Mouse (Mus musculus): ENCODE measurements around the gene Mlkl. TPM values are rescaled to one million over a fixed set of nuclear protein-coding genes. Genes with fewer than 3 reads are reported as not detected.
"Not testable (repeated sequence)": the region's sequence is repeated elsewhere in the genome, so short reads cannot be mapped to it uniquely, and the experiment has no call there.

The Mlkl gene
- polyA plus RNA-seq, 1 experiment = 0.06 TPM

DNA sequence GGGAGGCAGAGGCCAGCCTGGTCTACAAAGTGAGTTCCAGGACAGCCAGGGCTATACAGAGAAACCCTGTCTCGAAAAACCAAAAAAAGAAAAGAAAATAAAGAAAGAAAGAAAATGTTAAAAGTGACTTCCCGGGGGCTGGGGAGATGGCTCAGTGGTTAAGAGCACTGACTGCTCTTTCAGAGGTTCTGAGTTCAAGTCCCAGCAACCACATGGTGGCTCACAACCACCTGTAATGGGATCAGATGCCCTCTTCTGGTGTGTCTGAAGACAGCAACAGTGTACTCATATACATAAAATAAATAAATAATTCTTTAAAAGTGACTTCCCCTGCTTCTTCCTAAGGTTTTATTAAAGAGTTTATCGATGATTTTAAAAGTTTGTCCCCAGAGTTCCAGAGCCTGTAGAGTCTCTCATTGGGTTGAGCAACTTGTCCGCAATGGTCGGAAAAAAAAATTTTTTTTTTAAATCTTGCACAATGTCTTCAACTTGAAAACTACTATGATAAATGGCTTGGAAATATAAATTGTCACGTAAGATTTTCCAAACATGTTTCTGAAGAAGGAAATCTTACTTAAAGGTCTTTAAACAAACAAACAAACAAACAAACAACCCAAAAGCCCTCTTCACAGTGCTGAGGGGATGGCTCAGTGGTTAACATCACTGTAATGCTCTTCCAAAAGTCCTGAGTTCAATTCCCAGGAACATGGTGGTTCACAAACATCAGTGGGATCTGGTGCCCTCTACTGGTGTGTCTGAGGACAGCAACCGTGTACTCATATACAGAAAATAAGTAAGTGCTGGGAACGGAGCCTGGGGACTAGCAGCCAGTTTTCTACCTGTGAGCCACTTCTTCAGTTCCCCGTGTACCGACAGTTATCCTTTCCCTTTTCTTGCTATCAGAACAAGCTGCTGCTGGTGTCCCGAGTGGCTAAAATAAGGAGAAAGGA lies 37.1 kb downstream of the Mlkl start:
- TF ChIP-seq TAL1 (IDR thresholded peaks at IDR 0.05; ENCODE audit: low read length) = no peak
- no peak for TF ChIP-seq GATA1 (IDR thresholded peaks at IDR 0.05; ENCODE audit: low read length)
- Histone ChIP-seq H3K4me1 (ENCODE audit: control insufficient read depth) (peaks cover 28% of the 10 kb centered on the region), H3K9me3 (ENCODE audit: control insufficient read depth, low read length) (no peaks in the 10 kb centered on the region), H3K4me3 (replicated peaks) (peak overlapping the region; percentile 100), H3K36me3 (ENCODE audit: control insufficient read depth) (peaks cover 24% of the 10 kb centered on the region), H3K27me3 (ENCODE audit: control insufficient read depth) (no peaks in the 10 kb centered on the region)

DNA sequence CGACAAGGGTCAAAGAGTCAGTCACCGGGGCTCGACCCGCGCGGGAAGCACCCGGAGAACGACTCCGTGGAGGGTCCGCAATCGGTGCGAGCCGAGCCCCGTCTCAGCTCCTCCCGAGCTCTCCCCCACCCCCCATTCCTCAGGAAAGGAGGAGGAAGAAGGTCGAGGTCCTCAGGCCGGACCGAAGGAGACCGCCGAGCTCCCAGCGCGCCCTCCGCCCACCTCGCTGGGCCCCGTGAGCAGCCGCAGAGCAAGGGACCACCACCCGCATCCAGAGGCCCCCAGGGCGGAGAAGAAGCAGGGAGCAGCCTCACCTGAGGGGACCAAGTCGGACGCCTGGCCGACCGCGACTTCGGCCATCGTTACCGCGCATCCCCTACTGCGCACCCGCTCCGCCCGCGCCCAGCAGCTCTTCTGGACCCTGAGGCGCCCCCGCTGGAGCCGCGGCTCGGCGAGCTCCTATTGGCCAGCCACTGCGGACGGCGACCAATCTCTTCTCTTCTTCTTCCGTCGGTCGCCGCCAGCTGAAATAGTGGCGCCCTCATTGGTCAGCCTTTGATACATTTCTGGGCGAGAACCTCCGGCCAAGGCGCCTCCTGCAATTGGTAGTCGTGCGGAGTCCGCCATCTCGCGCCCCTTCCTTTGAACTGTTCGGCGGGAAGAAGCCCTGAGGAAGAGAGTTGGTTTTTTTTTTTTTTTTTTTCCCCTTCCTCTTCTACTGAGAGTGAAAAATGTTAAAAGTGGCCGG lies 38.0 kb downstream of the Mlkl start, which contains the start of gene Rfwd3:
TSS of gene Rfwd3 (minus strand) at position 402 of the 748 bp plus-strand sequence.
- Histone ChIP-seq H3K9me3 (ENCODE audit: control insufficient read depth, low read length) (no peaks in the 10 kb centered on the region), H3K27me3 (ENCODE audit: control insufficient read depth) (no peaks in the 10 kb centered on the region), H3K4me1 (ENCODE audit: control insufficient read depth) (peaks cover 35% of the 10 kb centered on the region), H3K36me3 (ENCODE audit: control insufficient read depth) (peaks cover 32% of the 10 kb centered on the region), H3K4me3 (replicated peaks) (peak within 1 kb of the TSS; percentile 100)
- no peak for TF ChIP-seq GATA1 (IDR thresholded peaks at IDR 0.05; ENCODE audit: low read length)
- TF ChIP-seq TAL1 (IDR thresholded peaks at IDR 0.05; ENCODE audit: low read length) = no peak

DNA sequence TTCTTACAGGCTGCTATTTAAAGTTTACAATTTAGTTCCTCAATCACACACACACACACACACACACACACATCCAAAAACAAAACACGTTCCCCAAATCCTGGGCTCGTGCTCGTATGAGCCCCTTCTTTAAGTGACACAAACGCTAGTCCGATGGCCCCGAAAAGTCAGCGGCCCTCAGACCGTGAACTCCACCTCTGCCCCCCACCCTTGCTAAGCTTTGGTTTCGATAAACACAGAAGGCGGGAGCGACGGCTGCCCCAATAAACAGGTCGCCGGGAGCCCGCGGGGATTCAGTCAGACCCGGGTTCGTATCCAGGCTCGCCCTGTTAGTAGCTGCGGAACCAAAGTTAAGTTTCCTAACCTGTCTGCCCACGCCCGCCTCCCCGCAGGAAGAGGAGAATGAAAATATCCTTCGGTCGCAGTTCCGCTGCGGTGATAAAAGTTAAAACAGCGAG lies 38.6 kb downstream of the Mlkl start:
- Histone ChIP-seq H3K4me3 (replicated peaks) (peak overlapping the region; percentile 100), H3K27me3 (ENCODE audit: control insufficient read depth) (no peaks in the 10 kb centered on the region), H3K4me1 (ENCODE audit: control insufficient read depth) (peaks cover 39% of the 10 kb centered on the region), H3K36me3 (ENCODE audit: control insufficient read depth) (peaks cover 37% of the 10 kb centered on the region), H3K9me3 (ENCODE audit: control insufficient read depth, low read length) (no peaks in the 10 kb centered on the region)
- TF ChIP-seq TAL1 (IDR thresholded peaks at IDR 0.05; ENCODE audit: low read length) = no peak
- TF ChIP-seq GATA1 (IDR thresholded peaks at IDR 0.05; ENCODE audit: low read length) = no peak

DNA sequence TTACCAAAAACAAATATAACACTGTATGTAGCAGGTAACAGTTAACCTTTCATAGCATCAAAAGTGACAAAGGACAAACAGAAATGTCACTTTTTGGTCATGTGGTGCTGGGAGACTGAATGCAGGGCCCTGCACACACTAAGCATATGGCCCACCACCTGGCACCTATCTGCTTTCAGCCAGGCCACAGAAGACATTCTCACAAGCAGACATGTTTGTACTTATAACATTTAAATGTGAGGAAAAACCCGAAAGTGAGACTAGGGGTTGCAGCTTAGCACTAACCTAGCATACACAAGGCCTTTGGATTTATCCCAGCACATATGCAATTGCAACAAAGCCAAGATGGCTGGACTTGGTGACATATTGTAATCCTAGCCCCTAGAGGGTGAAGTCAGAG lies 40.0 kb downstream of the Mlkl start:
- Histone ChIP-seq H3K4me1 (ENCODE audit: control insufficient read depth) (peaks cover 44% of the 10 kb centered on the region), H3K36me3 (ENCODE audit: control insufficient read depth) (peaks cover 51% of the 10 kb centered on the region), H3K27me3 (ENCODE audit: control insufficient read depth) (no peaks in the 10 kb centered on the region), H3K4me3 (replicated peaks) (peak overlapping the region; percentile 100), H3K9me3 (ENCODE audit: control insufficient read depth, low read length) (no peaks in the 10 kb centered on the region)
- TF ChIP-seq TAL1 (IDR thresholded peaks at IDR 0.05; ENCODE audit: low read length) = no peak
- no peak for TF ChIP-seq GATA1 (IDR thresholded peaks at IDR 0.05; ENCODE audit: low read length)

DNA sequence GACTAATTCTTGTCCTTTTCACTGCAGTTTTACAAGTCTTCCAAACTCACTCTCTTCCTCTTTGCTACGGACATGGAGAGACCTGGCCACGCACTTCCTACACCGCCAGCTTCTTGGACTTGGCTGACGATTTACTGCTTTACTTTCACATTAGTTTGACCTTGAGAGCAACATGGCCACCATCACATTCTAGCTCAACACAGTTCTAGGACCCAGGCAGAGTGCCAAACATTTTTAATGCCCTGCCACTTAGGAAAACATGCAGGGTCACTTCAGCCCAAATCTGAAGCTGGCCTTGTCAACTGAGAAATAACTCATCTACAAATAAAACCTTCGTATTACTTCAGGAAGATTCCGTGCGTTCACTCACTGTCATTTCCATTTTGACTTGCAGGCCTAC lies 46.2 kb downstream of the Mlkl start:
- TF ChIP-seq TAL1 (IDR thresholded peaks at IDR 0.05; ENCODE audit: low read length) (no peak), GATA1 (IDR thresholded peaks at IDR 0.05; ENCODE audit: low read length) (no peak)

DNA sequence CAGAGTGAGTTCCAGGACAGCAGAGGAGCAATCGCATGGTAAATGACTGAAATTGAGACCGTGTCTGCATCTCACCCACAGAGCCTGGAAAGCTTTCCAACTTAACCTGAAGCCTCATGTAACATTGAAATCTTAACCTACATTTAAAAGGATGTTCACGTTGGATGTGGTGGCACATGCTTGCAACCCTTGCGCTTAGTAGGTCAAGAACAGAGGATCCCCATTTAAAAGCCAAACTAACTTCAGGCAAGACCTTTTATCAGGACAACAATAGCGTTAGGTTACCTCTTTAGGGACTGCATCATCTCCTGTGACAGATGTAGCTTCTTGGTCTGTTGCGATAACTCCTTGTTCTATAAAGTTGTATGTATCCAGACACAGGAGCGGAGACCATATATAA lies 47.4 kb downstream of the Mlkl start:
- no peaks in the 10 kb centered on the region for H3K27me3 ChIP-seq (ENCODE audit: control insufficient read depth)
- no peaks in the 10 kb centered on the region for H3K9me3 ChIP-seq (ENCODE audit: control insufficient read depth, low read length)
- no peak for TF ChIP-seq TAL1 (IDR thresholded peaks at IDR 0.05; ENCODE audit: low read length)
- no peak for TF ChIP-seq GATA1 (IDR thresholded peaks at IDR 0.05; ENCODE audit: low read length)
- H3K4me1 ChIP-seq (ENCODE audit: control insufficient read depth) = peaks cover 20% of the 10 kb centered on the region
- peaks cover 99% of the 10 kb centered on the region for H3K36me3 ChIP-seq (ENCODE audit: control insufficient read depth)
- H3K4me3 ChIP-seq (replicated peaks) = no peak overlapping the region

More for the DNA sequence above, 46.2 kb downstream of the Mlkl start:
- Histone ChIP-seq H3K27me3 (ENCODE audit: control insufficient read depth) (no peaks in the 10 kb centered on the region), H3K4me3 (replicated peaks) (no peak overlapping the region), H3K4me1 (ENCODE audit: control insufficient read depth) (peaks cover 29% of the 10 kb centered on the region), H3K9me3 (ENCODE audit: control insufficient read depth, low read length) (no peaks in the 10 kb centered on the region), H3K36me3 (ENCODE audit: control insufficient read depth) (peaks cover 98% of the 10 kb centered on the region)

DNA sequence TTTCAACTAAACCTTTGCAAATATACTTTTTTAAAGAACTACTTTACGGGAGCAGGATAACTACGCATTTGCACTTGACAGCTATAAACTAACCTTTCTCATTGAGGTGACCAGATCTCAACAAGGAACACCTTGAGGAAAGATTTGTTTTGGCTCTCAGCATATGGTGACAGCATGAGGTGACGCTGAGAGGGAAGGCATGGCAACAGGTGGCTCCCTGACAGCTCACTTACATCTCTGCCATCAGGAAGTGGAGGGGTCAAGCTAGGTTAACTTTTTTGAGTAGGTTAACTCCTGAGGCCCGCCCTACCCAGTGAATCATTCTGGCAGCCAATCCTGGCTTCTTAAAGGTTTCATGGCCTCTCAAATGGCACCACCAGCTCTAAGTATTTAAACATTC lies 52.4 kb downstream of the Mlkl start:
- no peak for TF ChIP-seq GATA1 (IDR thresholded peaks at IDR 0.05; ENCODE audit: low read length)
- no peak for TF ChIP-seq TAL1 (IDR thresholded peaks at IDR 0.05; ENCODE audit: low read length)
- peaks cover 99% of the 10 kb centered on the region for H3K36me3 ChIP-seq (ENCODE audit: control insufficient read depth)
- no peaks in the 10 kb centered on the region for H3K4me1 ChIP-seq (ENCODE audit: control insufficient read depth)
- H3K27me3 ChIP-seq (ENCODE audit: control insufficient read depth) = no peaks in the 10 kb centered on the region
- H3K4me3 ChIP-seq (replicated peaks) = no peak overlapping the region
- H3K9me3 ChIP-seq (ENCODE audit: control insufficient read depth, low read length) = no peaks in the 10 kb centered on the region

DNA sequence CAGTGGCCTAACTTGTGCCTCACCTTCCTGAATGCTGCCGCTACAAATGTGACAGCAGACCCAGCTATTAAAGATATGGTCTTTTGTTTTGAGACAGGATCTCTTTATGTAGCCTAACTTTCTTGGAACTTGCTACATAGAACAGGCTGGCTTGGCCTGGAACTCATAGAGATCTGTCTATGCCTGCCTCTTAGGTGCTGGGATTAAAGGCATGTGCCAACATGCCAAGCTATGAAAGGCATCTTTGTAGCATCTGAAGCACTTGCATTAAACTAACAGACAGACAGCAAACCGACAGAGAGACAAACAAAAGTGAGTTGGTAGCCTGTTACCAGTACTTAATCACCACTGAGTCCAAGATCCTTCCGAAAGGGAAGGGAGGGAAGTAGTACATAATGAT lies 55.9 kb downstream of the Mlkl start:
- Histone ChIP-seq H3K27me3 (ENCODE audit: control insufficient read depth) (no peaks in the 10 kb centered on the region), H3K36me3 (ENCODE audit: control insufficient read depth) (peaks cover 99% of the 10 kb centered on the region), H3K4me3 (replicated peaks) (no peak overlapping the region), H3K9me3 (ENCODE audit: control insufficient read depth, low read length) (no peaks in the 10 kb centered on the region), H3K4me1 (ENCODE audit: control insufficient read depth) (no peaks in the 10 kb centered on the region)
- TF ChIP-seq TAL1 (IDR thresholded peaks at IDR 0.05; ENCODE audit: low read length) = no peak
- TF ChIP-seq GATA1 (IDR thresholded peaks at IDR 0.05; ENCODE audit: low read length) = no peak

DNA sequence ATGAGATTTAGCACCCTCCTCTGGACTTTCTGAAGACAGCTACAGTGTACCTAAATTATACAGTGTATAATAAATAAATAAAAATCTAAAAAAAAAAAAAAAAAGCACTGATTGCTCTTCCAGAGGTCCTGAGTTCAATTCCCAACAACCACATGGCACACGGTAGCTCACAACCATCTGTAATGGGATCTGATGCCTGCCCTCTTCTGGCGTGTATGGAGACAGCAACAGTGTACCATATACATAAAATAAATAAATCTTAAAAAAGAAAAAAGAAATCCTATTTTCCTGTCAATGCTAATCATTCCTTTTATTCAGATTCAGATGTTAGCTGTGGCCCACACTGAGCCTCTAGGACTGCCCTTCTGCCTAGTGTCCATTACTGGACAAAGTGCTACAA lies 69.7 kb downstream of the Mlkl start:
- Histone ChIP-seq H3K9me3 (ENCODE audit: control insufficient read depth, low read length) (no peaks in the 10 kb centered on the region), H3K36me3 (ENCODE audit: control insufficient read depth) (peaks cover 36% of the 10 kb centered on the region), H3K27me3 (ENCODE audit: control insufficient read depth) (peaks cover 9% of the 10 kb centered on the region), H3K4me3 (replicated peaks) (no peak overlapping the region), H3K4me1 (ENCODE audit: control insufficient read depth) (no peaks in the 10 kb centered on the region)
- TF ChIP-seq TAL1 (IDR thresholded peaks at IDR 0.05; ENCODE audit: low read length) (no peak), GATA1 (IDR thresholded peaks at IDR 0.05; ENCODE audit: low read length) (no peak)

DNA sequence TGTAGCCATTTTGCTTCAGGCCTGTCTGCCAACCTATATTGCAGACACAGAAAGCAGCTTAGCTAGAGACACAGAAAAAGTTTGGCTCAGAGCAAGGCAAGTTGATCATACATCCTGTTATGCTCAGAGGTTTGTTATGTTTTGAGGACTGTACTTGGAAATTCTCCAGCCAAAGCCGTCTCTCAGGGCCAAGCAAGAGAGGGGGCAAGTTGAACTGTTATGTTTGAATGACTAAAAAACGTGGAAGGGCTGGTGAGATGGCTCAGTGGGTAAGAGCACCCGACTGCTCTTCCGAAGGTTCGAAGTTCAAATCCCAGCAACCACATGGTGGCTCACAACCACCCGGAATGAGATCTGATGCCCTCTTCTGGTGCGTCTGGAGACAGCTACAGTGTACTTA lies 71.8 kb downstream of the Mlkl start:
- Histone ChIP-seq H3K4me1 (ENCODE audit: control insufficient read depth) (peaks cover 10% of the 10 kb centered on the region), H3K36me3 (ENCODE audit: control insufficient read depth) (peaks cover 18% of the 10 kb centered on the region), H3K27me3 (ENCODE audit: control insufficient read depth) (peaks cover 28% of the 10 kb centered on the region)
- not testable (repeated sequence) for H3K9me3 ChIP-seq (ENCODE audit: control insufficient read depth, low read length); H3K4me3 ChIP-seq (replicated peaks)
